In genomic region chr2:113008961-113009740, GRCm38 (mm10) we compare ENCODE assay signal across 16 mouse cellular contexts.
A peak's percentile ranks its signal among the peaks of the same experiment; 100 is the strongest.
DNase-seq lines count a peak whose midpoint lies in the region; ATAC-seq and TF ChIP-seq lines count a peak whose summit lies in the region.
"Had no signal": no experiment of that assay in that cellular context is flagged by ENCODE, and none has a peak within 500 bp of the region (broad histone marks: within the 10 kb centered on the region; RNA-seq: fewer than 3 reads in every experiment).

No protein-coding gene starts in this region.

- H3K4me1 ChIP-seq in hindbrain, embryonic 13.5 days (replicated peaks): peaks cover 8% of the 10 kb centered on the region
- no peaks in the 10 kb centered on the region for H3K4me1 ChIP-seq in hindbrain, embryonic 11.5 days (replicated peaks; ENCODE audit: control insufficient read depth, insufficient read depth, low read length)
- H3K4me1 ChIP-seq in midbrain, embryonic 14.5 days (ENCODE audit: control insufficient read depth, insufficient read depth, low read length): no peaks in the 10 kb centered on the region
- 0 out of 2 replicates have a peak, but pooled peaks cover 4% of the 10 kb centered on the region for H3K4me1 ChIP-seq in midbrain, embryonic 10.5 days
- H3K4me1 ChIP-seq in hindbrain, postnatal 0 days (ENCODE audit: insufficient read depth, low read length): no peaks in the 10 kb centered on the region
- H3K4me1 ChIP-seq in kidney, embryonic 15.5 days: no peaks in the 10 kb centered on the region
- H3K4me1 ChIP-seq: embryonic facial prominence, embryonic 10.5 days had no signal

- H3K4me3 ChIP-seq in hindbrain, embryonic 13.5 days: no peak overlapping the region
- H3K4me3 ChIP-seq in hindbrain, embryonic 11.5 days (ENCODE audit: low read depth, low read length): no peak overlapping the region
- no peak overlapping the region for H3K4me3 ChIP-seq in midbrain, embryonic 14.5 days (replicated peaks; ENCODE audit: low read depth, low read length)
- no peak overlapping the region for H3K4me3 ChIP-seq in midbrain, embryonic 10.5 days
- H3K4me3 ChIP-seq in hindbrain, postnatal 0 days (ENCODE audit: low read length): no peak overlapping the region
- no peak overlapping the region for H3K4me3 ChIP-seq in kidney, embryonic 15.5 days (replicated peaks)
- H3K4me3 ChIP-seq: embryonic facial prominence, embryonic 10.5 days; heart, embryonic 10.5 days had no signal

- DNase-seq in hindbrain, embryonic 11.5 days (ENCODE audit: low spot score): no peak
- DNase-seq in midbrain, embryonic 14.5 days: peak; percentile 37
- DNase-seq in midbrain, embryonic 10.5 days (ENCODE audit: low spot score): no peak
- DNase-seq in hindbrain, postnatal 0 days (ENCODE audit: low spot score): peak; percentile 61
- no peak for DNase-seq in heart, adult 11 months
- DNase-seq: gastrocnemius, postnatal 36 days; heart, postnatal 10 days; liver; lung, adult 18-20 months; spleen, adult 18-20 months; thymus, adult 18-20 months had no signal

- TF ChIP-seq CTCF in hindbrain, postnatal 0 days (IDR thresholded peaks at IDR 0.05; ENCODE audit: low read depth): peak; percentile 4; the same call in 1 of the 2 replicates

- H3K9me3 ChIP-seq in hindbrain, embryonic 13.5 days: no peaks in the 10 kb centered on the region
- no peaks in the 10 kb centered on the region for H3K9me3 ChIP-seq in hindbrain, embryonic 11.5 days (ENCODE audit: control insufficient read depth, low read length)
- no peaks in the 10 kb centered on the region for H3K9me3 ChIP-seq in midbrain, embryonic 14.5 days (ENCODE audit: control insufficient read depth, low read length)
- no peaks in the 10 kb centered on the region for H3K9me3 ChIP-seq in midbrain, embryonic 10.5 days (replicated peaks)
- no peaks in the 10 kb centered on the region for H3K9me3 ChIP-seq in hindbrain, postnatal 0 days (ENCODE audit: low read length)
- H3K9me3 ChIP-seq in kidney, embryonic 15.5 days (replicated peaks): no peaks in the 10 kb centered on the region
- H3K9me3 ChIP-seq: embryonic facial prominence, embryonic 10.5 days; heart, embryonic 10.5 days had no signal

- no peak overlapping the region for H3K9ac ChIP-seq in hindbrain, embryonic 13.5 days
- H3K9ac ChIP-seq in hindbrain, embryonic 11.5 days (ENCODE audit: low read depth, low read length): no peak overlapping the region
- no peak overlapping the region for H3K9ac ChIP-seq in midbrain, embryonic 14.5 days (replicated peaks; ENCODE audit: low read length)
- no peak overlapping the region for H3K9ac ChIP-seq in hindbrain, postnatal 0 days (replicated peaks; ENCODE audit: low read length)
- H3K9ac ChIP-seq in kidney, embryonic 15.5 days: no peak overlapping the region

- 64% methylated on average over 11 of the region's 11 CpGs for WGBS in hindbrain, embryonic 13.5 days
- WGBS in hindbrain, embryonic 11.5 days: 78% methylated on average over 11 of the region's 11 CpGs
- WGBS in midbrain, embryonic 14.5 days: 56% methylated on average over 11 of the region's 11 CpGs
- 83% methylated on average over 11 of the region's 11 CpGs for WGBS in midbrain, embryonic 10.5 days
- 38% methylated on average over 11 of the region's 11 CpGs for WGBS in hindbrain, postnatal 0 days
- WGBS in kidney, embryonic 15.5 days: 79% methylated on average over 11 of the region's 11 CpGs

- no peaks in the 10 kb centered on the region for H3K36me3 ChIP-seq in hindbrain, embryonic 13.5 days
- no peaks in the 10 kb centered on the region for H3K36me3 ChIP-seq in hindbrain, embryonic 11.5 days (ENCODE audit: control insufficient read depth, insufficient read depth, low read length)
- H3K36me3 ChIP-seq in midbrain, embryonic 14.5 days (ENCODE audit: control insufficient read depth, insufficient read depth, low read length): no peaks in the 10 kb centered on the region
- H3K36me3 ChIP-seq in midbrain, embryonic 10.5 days: no peaks in the 10 kb centered on the region
- no peaks in the 10 kb centered on the region for H3K36me3 ChIP-seq in hindbrain, postnatal 0 days (ENCODE audit: insufficient read depth, low read length)
- no peaks in the 10 kb centered on the region for H3K36me3 ChIP-seq in kidney, embryonic 15.5 days
- H3K36me3 ChIP-seq: embryonic facial prominence, embryonic 10.5 days; heart, embryonic 10.5 days had no signal

- no peaks in the 10 kb centered on the region for H3K27me3 ChIP-seq in hindbrain, embryonic 13.5 days
- no peaks in the 10 kb centered on the region for H3K27me3 ChIP-seq in hindbrain, embryonic 11.5 days (ENCODE audit: control insufficient read depth, insufficient read depth, low read length)
- H3K27me3 ChIP-seq in midbrain, embryonic 14.5 days (ENCODE audit: control insufficient read depth, insufficient read depth, low read length): no peaks in the 10 kb centered on the region
- H3K27me3 ChIP-seq in midbrain, embryonic 10.5 days (ENCODE audit: low read depth, poor library complexity, severe bottlenecking): no peaks in the 10 kb centered on the region
- no peaks in the 10 kb centered on the region for H3K27me3 ChIP-seq in hindbrain, postnatal 0 days (ENCODE audit: insufficient read depth, low read length)
- H3K27me3 ChIP-seq in kidney, embryonic 15.5 days: no peaks in the 10 kb centered on the region

- ATAC-seq in hindbrain, embryonic 13.5 days (ENCODE audit: low FRiP score): peak; percentile 59; the same call in 1 of the 2 replicates
- ATAC-seq in hindbrain, embryonic 11.5 days (ENCODE audit: low FRiP score): no peak
- no peak for ATAC-seq in midbrain, embryonic 14.5 days (ENCODE audit: low FRiP score, low TSS enrichment)
- peak; percentile 88 for ATAC-seq in hindbrain, postnatal 0 days
- no peak for ATAC-seq in kidney, embryonic 15.5 days (replicated peaks; ENCODE audit: low FRiP score)
- ATAC-seq: intestine, embryonic 16.5 days had no signal

- no peak overlapping the region; the same call in 1 of the 2 replicates for H3K27ac ChIP-seq in hindbrain, embryonic 13.5 days
- no peak overlapping the region for H3K27ac ChIP-seq in hindbrain, embryonic 11.5 days (ENCODE audit: low read depth, low read length)
- 0 out of 2 replicates have a peak overlapping the region, but pooled peaks have one; percentile 20 for H3K27ac ChIP-seq in midbrain, embryonic 14.5 days (replicated peaks; ENCODE audit: low read depth, low read length)
- H3K27ac ChIP-seq in midbrain, embryonic 10.5 days (replicated peaks): no peak overlapping the region
- peak overlapping the region; percentile 5; the same call in 1 of the 2 replicates for H3K27ac ChIP-seq in hindbrain, postnatal 0 days
- H3K27ac ChIP-seq in kidney, embryonic 15.5 days: no peak overlapping the region
- H3K27ac ChIP-seq: embryonic facial prominence, embryonic 10.5 days; heart, embryonic 10.5 days had no signal

- no peak overlapping the region for H3K4me2 ChIP-seq in hindbrain, embryonic 13.5 days
- H3K4me2 ChIP-seq in hindbrain, embryonic 11.5 days (replicated peaks; ENCODE audit: low read depth, low read length): no peak overlapping the region
- H3K4me2 ChIP-seq in midbrain, embryonic 14.5 days (ENCODE audit: low read length): no peak overlapping the region
- peak overlapping the region; percentile 6 for H3K4me2 ChIP-seq in hindbrain, postnatal 0 days (ENCODE audit: low read depth, low read length)
- H3K4me2 ChIP-seq in kidney, embryonic 15.5 days: no peak overlapping the region

Comparison
In these comparisons a context has a peak if more than half of its experiments do, and no peak if none do; other contexts are left out.
1. ATAC-seq: peak in hindbrain, embryonic 13.5 days (single experiment) and hindbrain, postnatal 0 days (single experiment); none in hindbrain, embryonic 11.5 days (single experiment), midbrain, embryonic 14.5 days (single experiment) and kidney, embryonic 15.5 days (single experiment).
2. H3K27ac ChIP-seq: peak in midbrain, embryonic 14.5 days (single experiment) and hindbrain, postnatal 0 days (single experiment); none in hindbrain, embryonic 13.5 days (single experiment), hindbrain, embryonic 11.5 days (single experiment), midbrain, embryonic 10.5 days (single experiment) and kidney, embryonic 15.5 days (single experiment).
3. DNase-seq: peak in midbrain, embryonic 14.5 days (single experiment) and hindbrain, postnatal 0 days (single experiment); none in hindbrain, embryonic 11.5 days (single experiment), midbrain, embryonic 10.5 days (single experiment) and heart, adult 11 months (single experiment).